Mouse (Mus musculus) olfactory bulb, adult 2 months (tissue): ENCODE measurements around the gene Mlf2.

Experiments
- CTCF ChIP-seq: fragments of 200-500 bp; IDR thresholded peaks from 2 replicates; pipeline ENCODE4 v1.5.1; 2012; ENCODE audit warnings: low read depth, mild to moderate bottlenecking, low read length, moderate library complexity; ENCODE audit not compliant: insufficient read depth
- POLR2A ChIP-seq: fragments of 200-500 bp; IDR thresholded peaks from 2 replicates; pipeline ENCODE4 v1.6.1; 2012; ENCODE audit warnings: mild to moderate bottlenecking, low read depth, low read length, moderate library complexity; ENCODE audit not compliant: insufficient read depth

DNA sequence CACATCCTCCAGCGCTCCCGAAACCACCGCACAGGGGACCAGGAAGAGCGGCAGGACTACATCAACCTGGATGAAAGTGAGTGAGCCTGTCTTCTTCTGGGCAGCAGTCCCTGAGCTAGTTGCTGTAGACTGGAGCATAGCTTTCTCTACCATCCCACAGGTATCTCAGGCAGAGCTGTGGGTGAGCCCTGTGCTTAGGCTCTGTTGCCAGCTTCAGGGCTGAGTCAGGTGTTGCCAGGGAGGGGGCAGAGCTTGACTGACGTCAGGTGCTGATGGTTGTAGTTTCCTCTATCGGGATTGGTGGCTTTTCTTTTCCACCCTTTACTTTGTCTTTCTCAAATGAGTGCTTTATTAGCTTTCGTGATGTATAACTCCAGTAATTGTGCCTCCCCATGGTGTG lies 3.5 kb downstream of the Mlf2 start:
- TF ChIP-seq CTCF (no peak), POLR2A (no peak)
